Mouse (Mus musculus) natural killer cell, adult 2 months (primary cell): ENCODE data around the gene Carns1.

Experiments
- DNase-seq, 2 experiments: peaks; one replicate each; pipeline ENCODE4 v3.0.0; 2022; ENCODE audit warnings: low spot score in 2 of 2

Carns1 gene

GRCm38 (mm10) chr19:4202149-4202548 is 26.9 kb upstream of the Carns1 start:
- no peak for DNase-seq

GRCm38 (mm10) chr19:4201291-4201909 is 26.1 kb upstream of the Carns1 start, which contains the start of gene Rad9a:
Gene Rad9a (minus strand): TSS chr19:4201662.
- peak; percentile 91 to 94 for DNase-seq

GRCm38 (mm10) chr19:4197180-4197579 is 21.9 kb upstream of the Carns1 start:
- no peak for DNase-seq

- no peak for DNase-seq
These were observed 21.3 kb upstream of the Carns1 start for GRCm38 (mm10) chr19:4196548-4196947.

GRCm38 (mm10) chr19:4196048-4196447 is 20.8 kb upstream of the Carns1 start:
- DNase-seq: no peak

GRCm38 (mm10) chr19:4194776-4195650 is 19.7 kb upstream of the Carns1 start:
- no peak for DNase-seq

- DNase-seq: no peak
These were observed 18.9 kb upstream of the Carns1 start for GRCm38 (mm10) chr19:4194021-4194724.

GRCm38 (mm10) chr19:4193129-4193528 is 17.9 kb upstream of the Carns1 start:
- no peak for DNase-seq

GRCm38 (mm10) chr19:4192251-4192985 is 17.1 kb upstream of the Carns1 start:
- no peak for DNase-seq

GRCm38 (mm10) chr19:4191528-4192250 is 16.4 kb upstream of the Carns1 start, which contains the start of gene Ppp1ca:
Gene Ppp1ca (plus strand): TSS chr19:4192065.
- DNase-seq: peak; percentile 91 to 96

- peak; percentile 79 to 87 for DNase-seq
These were observed 15.6 kb upstream of the Carns1 start, which contains the start of gene Tbc1d10c for GRCm38 (mm10) chr19:4190831-4191334. Gene Tbc1d10c (minus strand): TSS chr19:4191284.

GRCm38 (mm10) chr19:4189051-4189620 is 13.9 kb upstream of the Carns1 start:
- no peak for DNase-seq

- no peak for DNase-seq
These were observed 12.0 kb upstream of the Carns1 start for GRCm38 (mm10) chr19:4187303-4187702.

GRCm38 (mm10) chr19:4184976-4185975 is 10.0 kb upstream of the Carns1 start:
- peak; percentile 77 for DNase-seq

- no peak for DNase-seq
These were observed 8.4 kb upstream of the Carns1 start for GRCm38 (mm10) chr19:4183689-4184088.

- peak; percentile 55 to 81 for DNase-seq
These were observed 6.6 kb upstream of the Carns1 start for GRCm38 (mm10) chr19:4181892-4182291.

- no peak for DNase-seq
These were observed 5.1 kb upstream of the Carns1 start for GRCm38 (mm10) chr19:4180411-4180810.

- no peak for DNase-seq
These were observed 2.4 kb downstream of the Carns1 start for GRCm38 (mm10) chr19:4172925-4173324.
